Mouse (Mus musculus) testis, adult 2 months (tissue): ENCODE measurements around the gene Sh3pxd2a.

Source experiments
- CTCF ChIP-seq: fragments of 200-500 bp; IDR thresholded peaks from 2 replicates; pipeline ENCODE4 v1.5.1; 2012; ENCODE audit warnings: low read depth, mild to moderate bottlenecking, inconsistent platforms, low read length, moderate library complexity; ENCODE audit not compliant: control insufficient read depth, insufficient read depth, insufficient replicate concordance
- POLR2A ChIP-seq: fragments of 200-500 bp; IDR thresholded peaks from 2 replicates; pipeline ENCODE4 v1.6.1; 2012; ENCODE audit warnings: low read depth, mild to moderate bottlenecking, inconsistent platforms, low read length, moderate library complexity; ENCODE audit not compliant: control insufficient read depth

GRCm38 (mm10) chr19:47330743-47331227 is 133.4 kb downstream of the Sh3pxd2a start:
- TF ChIP-seq CTCF: no peak
- TF ChIP-seq POLR2A: no peak
